Mouse (Mus musculus) right cerebral cortex, postnatal 4 days (tissue): ENCODE measurements at regions not wholly inside any gene's neighbourhood (a gene's known extent, or its start where the extent isn't known, plus 50 kb on each side); places are given as distances from the start of the nearest gene placed in this dataset.

Experiments
- DNase-seq: peaks from one replicate; pipeline ENCODE4 v3.0.0-alpha.2; 2022

- no peak for DNase-seq
Measured at GRCm38 (mm10) chr7:70438908-70439307, 72.4 kb upstream of the Nr2f2 start.

DNA sequence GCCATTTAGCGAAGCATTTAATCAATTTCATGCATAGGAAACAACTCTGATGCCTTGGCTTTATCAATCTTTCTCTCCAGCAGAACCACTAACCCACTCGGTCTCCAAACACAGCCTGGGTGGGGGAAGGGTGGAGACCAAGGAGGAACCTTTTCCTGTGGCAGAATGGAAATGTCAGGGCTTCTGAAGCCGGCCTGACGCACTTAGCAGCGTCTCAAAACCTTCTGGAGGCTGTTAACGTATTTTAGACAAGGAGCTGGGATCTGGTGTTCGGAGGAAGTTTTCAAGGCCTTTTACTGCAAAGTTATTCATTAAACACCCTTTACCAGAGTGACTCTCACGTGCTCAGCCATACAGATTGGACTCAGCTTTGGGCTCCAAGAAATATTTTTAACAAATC is 67.3 kb upstream of the Nr2f2 start:
- no peak for DNase-seq

DNA sequence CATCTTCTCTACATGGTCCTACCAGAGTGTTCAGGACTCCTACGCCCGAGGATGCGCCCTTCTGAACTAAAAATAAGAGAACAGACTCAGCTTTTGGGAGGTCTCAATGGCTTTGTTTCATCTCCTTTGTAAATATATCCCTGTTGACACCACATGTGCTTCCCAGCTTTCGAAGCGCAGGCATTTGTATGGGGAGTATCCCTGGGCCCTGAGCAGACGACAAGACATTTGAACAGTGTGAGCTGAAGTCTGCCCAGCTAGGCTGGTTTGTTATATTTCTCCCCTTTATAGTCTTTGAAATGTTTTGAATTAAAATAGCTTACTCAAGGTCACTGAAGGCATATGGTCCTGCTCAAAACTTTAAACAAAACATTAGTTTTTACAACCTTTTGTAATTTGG is 66.8 kb upstream of the Nr2f2 start:
- no peak for DNase-seq

DNA sequence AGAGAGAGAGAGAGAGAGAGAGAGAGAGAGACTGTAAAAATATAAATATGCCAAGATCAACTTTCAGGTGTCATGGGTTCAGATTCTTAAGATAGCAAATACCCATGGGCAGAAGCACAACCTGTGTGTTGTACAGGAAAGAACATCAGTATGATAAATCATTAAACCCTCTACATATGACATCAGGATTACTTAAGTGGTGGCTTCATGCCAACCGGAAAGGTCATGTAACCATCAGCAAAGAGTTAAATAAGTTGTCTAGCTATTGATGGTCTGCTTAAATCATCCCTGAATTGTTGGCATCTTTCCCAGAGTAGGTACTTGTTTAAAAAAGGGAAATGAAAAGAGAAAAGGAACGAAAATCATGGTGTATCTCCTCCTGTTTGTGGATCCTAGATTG is 65.2 kb upstream of the Nr2f2 start:
- DNase-seq = no peak

- DNase-seq = no peak
Measured at GRCm38 (mm10) chr7:70429326-70429725, 62.8 kb upstream of the Nr2f2 start.

- no peak for DNase-seq
Measured at GRCm38 (mm10) chr7:70424231-70424620, 57.7 kb upstream of the Nr2f2 start.

DNA sequence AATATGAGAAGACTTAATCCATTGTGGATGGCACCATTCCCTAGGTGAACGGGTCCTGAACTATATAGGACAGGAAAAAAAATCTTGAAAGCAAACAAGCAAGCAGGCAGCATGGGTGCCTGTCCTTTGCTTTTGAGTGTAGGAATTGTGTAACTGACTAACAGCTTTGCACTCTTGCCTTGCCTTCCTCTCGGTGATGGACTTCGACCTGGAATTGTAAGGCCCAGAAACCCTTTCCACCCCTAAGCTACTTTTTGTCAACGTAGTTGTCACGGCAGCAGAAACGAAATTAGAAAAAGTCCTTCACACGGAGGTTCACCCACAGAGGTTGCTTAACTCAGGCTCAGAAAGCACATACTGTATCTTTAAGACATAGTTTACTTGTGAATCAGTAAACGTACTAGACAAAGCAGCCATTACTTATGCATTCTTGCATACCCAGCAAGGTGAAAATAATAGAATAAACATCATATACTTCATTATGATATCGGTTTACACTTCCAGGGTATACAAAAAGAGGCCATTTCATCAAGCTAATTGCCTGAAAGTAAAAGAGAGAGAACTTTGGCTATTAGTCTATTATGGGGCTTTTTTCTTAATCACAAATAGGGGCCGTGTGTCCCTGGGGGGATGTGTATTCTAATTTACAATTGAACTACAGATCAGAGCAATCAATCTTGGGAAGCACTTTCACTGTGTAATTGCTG is 57.1 kb upstream of the Nr2f2 start:
- DNase-seq = no peak

GRCm38 (mm10) chr7:70416185-70416941 is 49.8 kb upstream of the Nr2f2 start:
- no peak for DNase-seq
